ENCODE assay signal across 8 mouse cellular contexts in the genomic region with DNA sequence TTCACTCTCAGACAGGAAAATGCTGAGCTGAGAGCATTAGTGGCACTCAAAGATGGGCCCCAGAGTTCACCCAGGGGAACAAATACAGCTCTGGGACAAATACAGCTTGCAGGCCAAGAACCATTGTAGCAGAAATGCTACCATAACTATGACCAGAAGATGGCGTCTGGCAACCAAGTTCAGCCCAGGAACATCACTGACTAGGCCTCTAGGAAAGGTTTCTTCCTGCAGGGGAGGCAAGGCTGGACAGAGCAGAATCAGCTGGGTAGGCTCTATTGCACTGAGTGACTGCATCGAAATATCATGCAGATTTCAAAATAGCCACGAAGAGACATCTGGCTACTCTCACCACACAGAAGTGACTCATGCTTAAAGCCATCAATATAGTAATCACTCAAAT. TPM values are rescaled to one million over a fixed set of nuclear protein-coding genes. Genes with fewer than 3 reads are reported as not detected.
DNase-seq lines count a peak whose midpoint lies in the region; ATAC-seq lines count a peak whose summit lies in the region.

No protein-coding gene starts in this region.

- H3K27me3 ChIP-seq in limb, embryonic 13.5 days: peaks cover 11% of the 10 kb centered on the region
- H3K27me3 ChIP-seq in neural tube, embryonic 14.5 days (ENCODE audit: control insufficient read depth, insufficient read depth, low read length): no peaks in the 10 kb centered on the region

- no peak for ATAC-seq in limb, embryonic 13.5 days (ENCODE audit: low FRiP score, low read depth)
- peak; percentile 75 for ATAC-seq in neural tube, embryonic 14.5 days (ENCODE audit: low read depth)

- DNase-seq in 3T3-L1 (ENCODE audit: low read depth, low spot score): peak; percentile 92
- DNase-seq in Muller cell, postnatal 12 days (ENCODE audit: inconsistent ontology term): peak; percentile 66
- DNase-seq in cerebellum, postnatal 25 days: peak; percentile 62 to 72
- peak; percentile 65 for DNase-seq in gastrocnemius, adult 18-20 months (ENCODE audit: low spot score)
- peak; percentile 85 for DNase-seq in kidney, adult 9 months
- DNase-seq in urinary bladder, postnatal 25 days (ENCODE audit: low spot score): peak; percentile 42

- H3K9ac ChIP-seq in limb, embryonic 13.5 days: peak overlapping the region; percentile 1; the same call in 1 of the 2 replicates
- no peak overlapping the region for H3K9ac ChIP-seq in neural tube, embryonic 14.5 days (replicated peaks; ENCODE audit: low read depth, low read length)

- no peaks in the 10 kb centered on the region for H3K9me3 ChIP-seq in limb, embryonic 13.5 days
- no peaks in the 10 kb centered on the region for H3K9me3 ChIP-seq in neural tube, embryonic 14.5 days (ENCODE audit: control insufficient read depth, low read length)

- no peak overlapping the region for H3K4me2 ChIP-seq in limb, embryonic 13.5 days (replicated peaks)
- no peak overlapping the region for H3K4me2 ChIP-seq in neural tube, embryonic 14.5 days (ENCODE audit: low read depth, low read length)

- 14% methylated on average over 3 of the region's 3 CpGs for WGBS in limb, embryonic 13.5 days
- WGBS in neural tube, embryonic 14.5 days: 18% methylated on average over 3 of the region's 3 CpGs

- no peaks in the 10 kb centered on the region for H3K36me3 ChIP-seq in limb, embryonic 13.5 days
- H3K36me3 ChIP-seq in neural tube, embryonic 14.5 days (ENCODE audit: control insufficient read depth, insufficient read depth, low read length): no peaks in the 10 kb centered on the region

- H3K4me1 ChIP-seq in limb, embryonic 13.5 days: no peaks in the 10 kb centered on the region
- H3K4me1 ChIP-seq in neural tube, embryonic 14.5 days (ENCODE audit: control insufficient read depth, insufficient read depth, low read length): no peaks in the 10 kb centered on the region

- H3K4me3 ChIP-seq in limb, embryonic 13.5 days: no peak overlapping the region
- no peak overlapping the region for H3K4me3 ChIP-seq in neural tube, embryonic 14.5 days (ENCODE audit: low read depth, low read length)

- H3K27ac ChIP-seq in limb, embryonic 13.5 days: no peak overlapping the region
- H3K27ac ChIP-seq in neural tube, embryonic 14.5 days (ENCODE audit: low read depth, low read length): no peak overlapping the region

RNA-seq across cellular contexts. Expression of gene Pcsk9, which starts 8.2 kb away (rescaled TPM):
- not detected for total RNA-seq in gastrocnemius, adult 18-20 months (2021)
- 2.0 and 2.6 TPM in 2 replicates for polyA plus RNA-seq in limb, embryonic 13.5 days (2015; fragmentation: Nextera tagmentation; extraction: Ambion mirVana)
- 0.70 and 0.73 TPM in 2 replicates for polyA plus RNA-seq in neural tube, embryonic 14.5 days (2014; fragmentation: Nextera tagmentation; extraction: Ambion mirVana)

RNA-seq across cellular contexts. Expression of gene Bsnd, which starts 19.7 kb away (rescaled TPM):
- total RNA-seq in gastrocnemius, adult 18-20 months (2021): not detected
- not detected in 2 replicates for polyA plus RNA-seq in limb, embryonic 13.5 days (2015; fragmentation: Nextera tagmentation; extraction: Ambion mirVana)
- polyA plus RNA-seq in neural tube, embryonic 14.5 days (2014; fragmentation: Nextera tagmentation; extraction: Ambion mirVana): not detected in 2 replicates

Comparison
In these comparisons a context has a peak if more than half of its experiments do, and no peak if none do; other contexts are left out.
1. DNase-seq: peak in every context shown above with its lines; median percentile 92 in 3T3-L1; 85 in kidney, adult 9 months; 67 in cerebellum, postnatal 25 days; 66 in Muller cell, postnatal 12 days; 65 in gastrocnemius, adult 18-20 months; 42 in urinary bladder, postnatal 25 days.